25 mouse cellular contexts compared by ENCODE assay signal in genomic region chr3:95709967-95710366, GRCm38 (mm10). TPM values are rescaled to one million over a fixed set of nuclear protein-coding genes. Genes with fewer than 3 reads are reported as not detected.
DNase-seq lines count a peak whose midpoint lies in the region; ATAC-seq and TF ChIP-seq lines count a peak whose summit lies in the region.
"Had no signal": no experiment of that assay in that cellular context is flagged by ENCODE, and none has a peak within 500 bp of the region (broad histone marks: within the 10 kb centered on the region; RNA-seq: fewer than 3 reads in every experiment).

No protein-coding gene starts in this region.

- H3K79me2 ChIP-seq in MEL (ENCODE audit: control insufficient read depth, insufficient read depth, low read length, poor library complexity) = no peaks in the 10 kb centered on the region

- TF ChIP-seq EP300 in MEL (IDR thresholded peaks at IDR 0.05; ENCODE audit: low read depth in 1 of 2, low read length in 2 of 2) = no peak

- H3K9ac ChIP-seq in MEL (ENCODE audit: control insufficient read depth, low read depth, low read length, poor library complexity, severe bottlenecking) = no peak overlapping the region
- H3K9ac ChIP-seq in forebrain, embryonic 16.5 days (replicated peaks; ENCODE audit: low read depth, low read length) = no peak overlapping the region
- H3K9ac ChIP-seq: embryonic facial prominence, embryonic 12.5 days; embryonic facial prominence, embryonic 15.5 days; forebrain, embryonic 12.5 days; forebrain, embryonic 15.5 days; hindbrain, embryonic 12.5 days; hindbrain, embryonic 15.5 days had no signal

- DNase-seq in CD4-positive helper T cell, adult 2 months (ENCODE audit: low read depth, low spot score) = peak; percentile 43
- DNase-seq in MEL (ENCODE audit: low read depth, low spot score) = no peak
- DNase-seq in frontal cortex, postnatal 14 days (ENCODE audit: low spot score in 2 of 2) = no peak
- no peak for DNase-seq in embryo, embryonic 10.5 days (ENCODE audit: low spot score)
- DNase-seq: adrenal gland, adult 8-10 months; adrenal gland, postnatal 25 days; cerebellum, adult 11-12 months; cerebellum, adult 9-10 months; cerebellum, postnatal 14 days; gastrocnemius, adult 2 months; gastrocnemius, postnatal 14 days; heart, adult 11 months; kidney, adult 18-20 months had no signal

- H3K9me3 ChIP-seq in MEL (replicated peaks; ENCODE audit: insufficient read depth, low read length) = no peaks in the 10 kb centered on the region
- no peaks in the 10 kb centered on the region for H3K9me3 ChIP-seq in forebrain, embryonic 16.5 days (ENCODE audit: control insufficient read depth, low read length)
- H3K9me3 ChIP-seq: embryonic facial prominence, embryonic 12.5 days; embryonic facial prominence, embryonic 15.5 days; forebrain, embryonic 12.5 days; forebrain, embryonic 15.5 days; hindbrain, embryonic 12.5 days; hindbrain, embryonic 15.5 days had no signal

- peak overlapping the region in 1 of 2 experiments; percentile 34; a peak in 1 of 4 replicates for H3K4me3 ChIP-seq in MEL (ENCODE audit: control insufficient read depth in 1 of 2, insufficient read depth in 1 of 2, low read depth in 2 of 2, low read length in 2 of 2)
- H3K4me3 ChIP-seq in forebrain, embryonic 16.5 days (replicated peaks; ENCODE audit: low read length) = no peak overlapping the region
- H3K4me3 ChIP-seq: embryonic facial prominence, embryonic 12.5 days; embryonic facial prominence, embryonic 15.5 days; forebrain, embryonic 12.5 days; forebrain, embryonic 15.5 days; gastrocnemius, adult 2 months; hindbrain, embryonic 12.5 days; hindbrain, embryonic 15.5 days had no signal

- peaks cover 0 to 2% of the 10 kb centered on the region in 2 experiments; a peak in 1 of 4 replicates for H3K4me1 ChIP-seq in MEL (ENCODE audit: control insufficient read depth in 1 of 2, insufficient read depth in 2 of 2, low read length in 2 of 2)
- no peaks in the 10 kb centered on the region for H3K4me1 ChIP-seq in forebrain, embryonic 16.5 days (replicated peaks; ENCODE audit: control insufficient read depth, insufficient read depth, low read length)
- H3K4me1 ChIP-seq: embryonic facial prominence, embryonic 15.5 days; forebrain, embryonic 12.5 days; forebrain, embryonic 15.5 days; hindbrain, embryonic 12.5 days; hindbrain, embryonic 15.5 days had no signal

- peak; percentile 67 for ATAC-seq in inflammation-experienced regulatory T-cells, adult 6 months
- no peak for ATAC-seq in forebrain, embryonic 16.5 days
- ATAC-seq: forebrain, embryonic 15.5 days; intestine, embryonic 16.5 days; Patski had no signal

- TF ChIP-seq CTCF in MEL (IDR thresholded peaks at IDR 0.05 in 2 of 3, conservative IDR thresholded peaks at IDR 0.05 in 1 of 3; ENCODE audit: control insufficient read depth in 1 of 3, insufficient read depth in 1 of 3, low read depth in 2 of 3, low read length in 3 of 3, poor library complexity in 1 of 3, severe bottlenecking in 1 of 3) = no peak

- H3K27ac ChIP-seq in MEL (ENCODE audit: control insufficient read depth, low read depth, low read length) = no peak overlapping the region
- no peak overlapping the region for H3K27ac ChIP-seq in forebrain, embryonic 16.5 days (ENCODE audit: low read length)
- H3K27ac ChIP-seq: embryonic facial prominence, embryonic 12.5 days; embryonic facial prominence, embryonic 15.5 days; forebrain, embryonic 12.5 days; forebrain, embryonic 15.5 days; gastrocnemius, adult 2 months; hindbrain, embryonic 12.5 days; hindbrain, embryonic 15.5 days had no signal

- no peak for TF ChIP-seq RAD21 in MEL (IDR thresholded peaks at IDR 0.05; ENCODE audit: low read depth, low read length)

- H3K36me3 ChIP-seq in MEL (ENCODE audit: control insufficient read depth in 1 of 2, insufficient read depth in 2 of 2, low read length in 2 of 2) = no peaks in the 10 kb centered on the region
- no peaks in the 10 kb centered on the region for H3K36me3 ChIP-seq in forebrain, embryonic 16.5 days (ENCODE audit: control insufficient read depth, insufficient read depth)
- H3K36me3 ChIP-seq: embryonic facial prominence, embryonic 12.5 days; embryonic facial prominence, embryonic 15.5 days; forebrain, embryonic 12.5 days; forebrain, embryonic 15.5 days; hindbrain, embryonic 12.5 days; hindbrain, embryonic 15.5 days had no signal

- no peak overlapping the region for H3K4me2 ChIP-seq in forebrain, embryonic 16.5 days (ENCODE audit: low read length)
- H3K4me2 ChIP-seq: embryonic facial prominence, embryonic 12.5 days; embryonic facial prominence, embryonic 15.5 days; forebrain, embryonic 12.5 days; forebrain, embryonic 15.5 days; heart, embryonic 11.5 days; hindbrain, embryonic 12.5 days; hindbrain, embryonic 15.5 days had no signal

- H3K27me3 ChIP-seq in MEL (ENCODE audit: control insufficient read depth in 1 of 2, insufficient read depth in 2 of 2, low read length in 2 of 2) = no peaks in the 10 kb centered on the region
- no peaks in the 10 kb centered on the region for H3K27me3 ChIP-seq in forebrain, embryonic 16.5 days (replicated peaks; ENCODE audit: control insufficient read depth, insufficient read depth, low read length)
- H3K27me3 ChIP-seq: embryonic facial prominence, embryonic 12.5 days; embryonic facial prominence, embryonic 15.5 days; forebrain, embryonic 12.5 days; forebrain, embryonic 15.5 days; hindbrain, embryonic 12.5 days; hindbrain, embryonic 15.5 days; Patski had no signal

- no peak for TF ChIP-seq POLR2A in MEL (IDR thresholded peaks at IDR 0.05; ENCODE audit: control insufficient read depth in 1 of 2, insufficient read depth in 1 of 2, low read depth in 1 of 2, low read length in 2 of 2, poor library complexity in 1 of 2)

TF ChIP-seq in MEL, 35 proteins besides CTCF, POLR2A, EP300 and RAD21:
- no peak for TF ChIP-seq ELF1 (IDR thresholded peaks at IDR 0.05; ENCODE audit: low read depth, low read length)
- peak; percentile 14; the same call in 1 of the 2 replicates for TF ChIP-seq ZNF384 (IDR thresholded peaks at IDR 0.05; ENCODE audit: low read depth, low read length)
- TF ChIP-seq TCF12 (IDR thresholded peaks at IDR 0.05; ENCODE audit: low read depth, low read length) = no peak
- TF ChIP-seq MYC (IDR thresholded peaks at IDR 0.05; ENCODE audit: low read depth, low read length) = no peak
- no peak for TF ChIP-seq POLR2AphosphoS2 (IDR thresholded peaks at IDR 0.05; ENCODE audit: low read length)

RNA-seq across cellular contexts. Expression of gene Adamtsl4, which starts 22.2 kb away (rescaled TPM):
- total RNA-seq in MEL (2012; rRNA removed) = 0.03 and 0.27 TPM in 2 replicates
- under 1 TPM in 1 of 2 experiments, not detected in 1; 0.88 TPM for polyA plus RNA-seq in MEL (2012; ENCODE audit: insufficient read depth in 1 of 2, insufficient read length in 2 of 2, low read depth in 1 of 2, low replicate concordance in 2 of 2, missing spikeins in 1 of 2)
- 1 to 10 TPM; 2.0 to 4.6 (median 2.2) TPM for polyA plus RNA-seq in inflammation-experienced regulatory T-cells, adult 6 months (2017; shearing (Covaris generic))
- 0.48 and 1.2 TPM in 2 replicates for polyA plus RNA-seq in forebrain, embryonic 16.5 days (2015; fragmentation: Nextera tagmentation; extraction: Ambion mirVana)
- total RNA-seq: hematopoietic stem cell, adult 5-6 weeks had no signal

RNA-seq across cellular contexts. Expression of gene Ecm1, which starts 29.4 kb away (rescaled TPM):
- 0.39 and 1.0 TPM in 2 replicates for total RNA-seq in MEL (2012; rRNA removed)
- polyA plus RNA-seq in MEL (2012; ENCODE audit: insufficient read depth in 1 of 2, insufficient read length in 2 of 2, low read depth in 1 of 2, low replicate concordance in 2 of 2, missing spikeins in 1 of 2) = 1 to 10 TPM in 1 of 2 experiments, not detected in 1; 9.5 TPM
- 100 to 1,000 TPM in 1 of 3 experiments, 10 to 100 TPM in 2; 30.0 to 103 (median 70.1) TPM for polyA plus RNA-seq in inflammation-experienced regulatory T-cells, adult 6 months (2017; shearing (Covaris generic))
- 7.9 and 11.0 TPM in 2 replicates for polyA plus RNA-seq in forebrain, embryonic 16.5 days (2015; fragmentation: Nextera tagmentation; extraction: Ambion mirVana)

RNA-seq across cellular contexts. Expression of gene Tars2, which starts 50.0 kb away (rescaled TPM):
- 138 and 141 TPM in 2 replicates for total RNA-seq in MEL (2012; rRNA removed)
- polyA plus RNA-seq in MEL (2012; ENCODE audit: insufficient read depth in 1 of 2, insufficient read length in 2 of 2, low read depth in 1 of 2, low replicate concordance in 2 of 2, missing spikeins in 1 of 2) = 100 to 1,000 TPM in 1 of 2 experiments, not detected in 1; 237 TPM
- 10 to 100 TPM; 47.7 to 80.0 (median 79.5) TPM for polyA plus RNA-seq in inflammation-experienced regulatory T-cells, adult 6 months (2017; shearing (Covaris generic))
- polyA plus RNA-seq in forebrain, embryonic 16.5 days (2015; fragmentation: Nextera tagmentation; extraction: Ambion mirVana) = 49.5 and 53.0 TPM in 2 replicates

RNA-seq across cellular contexts. Expression of gene Mcl1, which starts 51.4 kb away (rescaled TPM):
- total RNA-seq in MEL (2012; rRNA removed) = 140 and 142 TPM in 2 replicates
- 100 to 1,000 TPM; 156 to 211 TPM for polyA plus RNA-seq in MEL (2012; ENCODE audit: insufficient read depth in 1 of 2, insufficient read length in 2 of 2, low read depth in 1 of 2, low replicate concordance in 2 of 2, missing spikeins in 1 of 2)
- 10 to 100 TPM; 50.5 to 86.1 (median 61.6) TPM for polyA plus RNA-seq in inflammation-experienced regulatory T-cells, adult 6 months (2017; shearing (Covaris generic))
- 43.4 and 48.3 TPM in 2 replicates for polyA plus RNA-seq in forebrain, embryonic 16.5 days (2015; fragmentation: Nextera tagmentation; extraction: Ambion mirVana)
